Mouse (Mus musculus) cortical plate, adult 2 months (tissue): ENCODE measurements around the gene Arl6ip4. TPM values are rescaled to one million over a fixed set of nuclear protein-coding genes. Genes with fewer than 3 reads are reported as not detected.

Experiments used
- H3K27ac ChIP-seq: fragments of 200-500 bp; 2 replicates; pipeline ENCODE4 v1.5.1; 2012; ENCODE audit warnings: low read length, control low read depth, inconsistent platforms; ENCODE audit not compliant: insufficient read depth
- H3K4me1 ChIP-seq: fragments of 200-500 bp; 2 replicates; pipeline ENCODE4 v1.6.1; 2011; ENCODE audit warnings: low read length; ENCODE audit not compliant: control insufficient read depth, insufficient read depth
- H3K4me3 ChIP-seq: fragments of 200-500 bp; 2 replicates; pipeline ENCODE4 v1.5.1; 2011; ENCODE audit warnings: mild to moderate bottlenecking, low read length, control low read depth; ENCODE audit not compliant: insufficient read depth
- CTCF ChIP-seq: fragments of 200-500 bp; IDR thresholded peaks from 2 replicates; pipeline ENCODE4 v1.5.1; 2011; ENCODE audit warnings: mild to moderate bottlenecking, control low read depth, low read length; ENCODE audit not compliant: insufficient read depth; ENCODE audit errors: extremely low read depth
- POLR2A ChIP-seq: fragments of 200-500 bp; IDR thresholded peaks from 2 replicates; pipeline ENCODE4 v1.6.1; 2011; ENCODE audit warnings: mild to moderate bottlenecking, low read length, control low read depth; ENCODE audit not compliant: insufficient read depth; ENCODE audit errors: extremely low read depth
- polyA plus RNA-seq: library from polyadenylated mRNA; depleted of rRNA; stranded (reverse); fragments of >200 nt; gene quantifications from 2 replicates; pipeline ENCODE4 v1.2.3, GENCODE M21; 2012

The Arl6ip4 gene
- polyA plus RNA-seq, 1 experiment, result 72.5 TPM

GRCm38 (mm10) chr5:124093852-124094604, 21.9 kb upstream of the Arl6ip4 start:
- Histone ChIP-seq H3K4me3 (peak overlapping the region; percentile 77), H3K4me1 (peaks cover 2% of the 10 kb centered on the region; the same call in 1 of the 2 replicates), H3K27ac (peak overlapping the region; percentile 49)
- TF ChIP-seq POLR2A (no peak), CTCF (no peak)

GRCm38 (mm10) chr5:124095077-124095581, 20.8 kb upstream of the Arl6ip4 start:
- peaks cover 2% of the 10 kb centered on the region; the same call in 1 of the 2 replicates for H3K4me1 ChIP-seq
- H3K4me3 ChIP-seq, result peak overlapping the region; percentile 77
- peak overlapping the region; percentile 36 for H3K27ac ChIP-seq
- TF ChIP-seq CTCF (no peak), POLR2A (no peak)

- H3K4me1 ChIP-seq, result peaks cover 2% of the 10 kb centered on the region; the same call in 1 of the 2 replicates
- no peak for TF ChIP-seq CTCF
- peak; percentile 86; the same call in 1 of the 2 replicates for TF ChIP-seq POLR2A
- peak within 1 kb of the TSS; percentile 36 for H3K27ac ChIP-seq
- H3K4me3 ChIP-seq, result peak within 1 kb of the TSS; percentile 77
Measured at GRCm38 (mm10) chr5:124095596-124096232, 20.2 kb upstream of the Arl6ip4 start, which contains the start of gene Abcb9. Abcb9 (minus strand) TSS chr5:124095798.

DNA sequence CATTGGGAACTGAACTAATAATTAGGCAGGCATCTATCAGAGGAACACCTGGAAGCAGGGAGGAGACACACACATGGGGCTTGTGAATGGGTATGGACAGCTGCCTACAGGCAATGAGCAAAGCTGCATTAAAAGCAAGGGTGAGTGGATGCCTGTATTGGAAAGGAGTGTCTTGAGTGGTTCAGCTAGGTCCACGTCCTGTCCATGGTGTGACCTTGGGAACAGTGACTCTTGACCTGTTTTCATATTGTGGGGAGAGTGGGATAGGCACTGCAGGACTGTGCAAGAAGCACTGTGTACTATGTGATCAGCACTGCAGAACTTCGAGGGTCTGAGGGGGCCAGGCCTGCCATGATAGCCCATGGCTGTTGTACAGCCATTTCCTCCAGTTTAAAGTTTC, 17.0 kb upstream of the Arl6ip4 start:
- no peak for TF ChIP-seq POLR2A
- no peaks in the 10 kb centered on the region for H3K4me1 ChIP-seq
- no peak overlapping the region for H3K27ac ChIP-seq
- H3K4me3 ChIP-seq, result no peak overlapping the region

GRCm38 (mm10) chr5:124100128-124101044, 15.5 kb upstream of the Arl6ip4 start:
- Histone ChIP-seq H3K4me3 (no peak overlapping the region), H3K27ac (no peak overlapping the region), H3K4me1 (no peaks in the 10 kb centered on the region)
- no peak for TF ChIP-seq CTCF
- no peak for TF ChIP-seq POLR2A

DNA sequence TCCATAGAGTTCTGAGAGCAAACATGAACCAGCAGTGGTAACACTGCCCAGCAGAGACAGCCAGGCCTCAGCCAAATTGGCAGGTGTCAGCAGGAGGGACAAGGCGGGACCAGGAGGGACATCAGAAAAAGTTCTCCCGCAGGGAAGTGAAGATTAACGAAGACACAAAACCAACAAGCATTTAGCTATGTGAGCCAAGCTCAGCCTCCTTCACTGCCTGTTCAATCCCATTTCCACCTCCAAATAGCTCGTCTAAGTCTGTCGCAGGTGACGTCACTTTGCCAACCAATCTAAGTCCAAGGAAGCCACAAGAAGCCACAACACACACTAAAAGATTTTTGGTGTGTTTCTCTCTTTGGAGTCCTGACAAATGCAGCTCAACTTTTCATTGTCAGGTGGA, 13.6 kb upstream of the Arl6ip4 start:
- H3K4me3 ChIP-seq, result no peak overlapping the region
- no peak overlapping the region for H3K27ac ChIP-seq
- TF ChIP-seq POLR2A (no peak), CTCF (no peak)
- no peaks in the 10 kb centered on the region for H3K4me1 ChIP-seq

DNA sequence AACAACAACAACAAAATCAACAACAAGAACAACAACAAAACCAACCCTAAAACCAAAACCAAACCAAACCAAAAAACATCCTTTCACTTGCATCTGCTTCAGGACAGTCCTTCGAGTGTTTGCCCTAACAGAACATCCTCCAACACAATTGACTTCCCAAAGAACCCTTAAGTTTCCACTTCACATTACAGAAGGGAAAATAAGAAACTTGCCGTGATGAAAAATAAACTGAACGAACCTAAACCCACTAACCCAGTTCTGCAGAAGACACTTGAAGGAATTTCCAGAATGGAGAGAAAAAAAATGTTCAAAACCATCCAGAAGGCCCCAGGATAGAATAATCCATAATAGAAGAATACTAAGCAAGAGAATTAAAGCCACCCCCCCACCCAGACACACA, 12.9 kb upstream of the Arl6ip4 start:
- Histone ChIP-seq H3K27ac (no peak overlapping the region), H3K4me3 (no peak overlapping the region), H3K4me1 (no peaks in the 10 kb centered on the region)
- TF ChIP-seq CTCF (no peak), POLR2A (no peak)

- H3K4me3 ChIP-seq, result no peak overlapping the region
- H3K4me1 ChIP-seq, result no peaks in the 10 kb centered on the region
- TF ChIP-seq CTCF, result no peak
- no peak for TF ChIP-seq POLR2A
- H3K27ac ChIP-seq, result no peak overlapping the region
Measured at GRCm38 (mm10) chr5:124103552-124103951, 12.3 kb upstream of the Arl6ip4 start.
